Mouse (Mus musculus): ENCODE measurements around the gene Dlg2. TPM values are rescaled to one million over a fixed set of nuclear protein-coding genes. Genes with fewer than 3 reads are reported as not detected.

The Dlg2 gene
- total RNA-seq, 2 experiments from 2014 or later = 40.3 to 65.7 TPM

- no peak for DNase-seq
These were observed 1816.5 kb downstream of the Dlg2 start for GRCm38 (mm10) chr7:92292918-92293518.

GRCm38 (mm10) chr7:92301046-92301445 lies 1824.6 kb downstream of the Dlg2 start:
- no peak for DNase-seq

- DNase-seq = no peak
These were observed 1831.2 kb downstream of the Dlg2 start for GRCm38 (mm10) chr7:92307634-92308033.

DNA sequence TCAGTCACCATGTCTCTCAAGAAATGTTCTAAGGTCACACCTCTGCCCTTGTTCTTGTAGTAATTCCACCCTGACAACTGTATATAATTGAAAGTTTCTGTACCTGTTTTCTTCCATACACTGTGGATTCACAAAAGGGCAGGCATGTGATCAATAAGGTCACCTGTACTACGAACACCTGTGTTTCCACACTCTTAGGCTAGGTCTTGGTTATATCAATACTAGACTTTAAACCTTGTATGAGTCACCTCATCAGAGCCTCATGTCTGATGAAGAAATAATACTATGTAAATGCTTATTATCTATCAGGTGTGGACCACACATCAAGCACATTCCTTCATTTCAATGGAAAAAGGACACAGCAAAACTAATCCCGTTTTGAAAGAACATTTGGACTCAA lies 1831.7 kb downstream of the Dlg2 start:
- no peak for DNase-seq

DNA sequence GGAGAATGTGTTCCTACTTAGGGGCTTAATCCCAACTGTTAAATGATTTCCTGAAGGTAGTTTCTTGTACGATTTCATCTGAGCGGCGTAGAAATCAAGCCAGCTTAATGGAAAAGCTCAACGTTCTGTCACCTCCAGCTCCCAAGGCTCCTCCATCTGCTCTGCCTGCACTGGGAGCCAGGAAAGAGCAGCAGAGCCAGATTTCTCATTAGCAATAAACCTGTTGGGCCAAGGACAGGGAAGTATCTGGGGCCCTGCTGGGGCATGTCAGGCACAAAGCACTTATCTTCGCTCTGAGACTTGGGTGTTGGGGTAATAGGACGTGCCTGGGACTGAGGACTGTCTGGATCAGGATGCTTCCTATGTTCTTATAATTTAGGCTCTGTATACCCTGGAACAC lies 1839.9 kb downstream of the Dlg2 start:
- no peak for DNase-seq

DNA sequence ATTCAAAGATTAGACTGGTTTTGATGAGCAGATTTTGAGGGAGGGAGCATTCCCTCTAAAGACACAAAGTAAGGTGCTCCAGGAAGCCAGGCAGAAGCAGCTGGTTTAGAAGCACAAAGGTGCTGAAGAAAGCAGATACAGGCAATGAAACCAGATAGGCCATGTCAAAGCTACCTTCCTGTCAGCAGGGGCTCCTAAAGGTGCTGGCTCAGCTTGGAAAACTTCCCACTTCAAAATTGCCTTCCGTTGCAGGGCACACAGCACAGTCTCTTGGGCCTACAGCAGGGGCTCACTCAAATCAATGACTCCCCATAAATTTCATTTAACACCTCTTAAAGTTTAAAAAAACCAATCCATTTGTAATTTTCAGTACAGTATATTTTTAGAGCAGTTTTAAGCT lies 1843.0 kb downstream of the Dlg2 start:
- no peak for DNase-seq

GRCm38 (mm10) chr7:92320181-92320580 lies 1843.7 kb downstream of the Dlg2 start:
- DNase-seq = no peak

GRCm38 (mm10) chr7:92321786-92322185 lies 1845.3 kb downstream of the Dlg2 start:
- no peak for DNase-seq

DNA sequence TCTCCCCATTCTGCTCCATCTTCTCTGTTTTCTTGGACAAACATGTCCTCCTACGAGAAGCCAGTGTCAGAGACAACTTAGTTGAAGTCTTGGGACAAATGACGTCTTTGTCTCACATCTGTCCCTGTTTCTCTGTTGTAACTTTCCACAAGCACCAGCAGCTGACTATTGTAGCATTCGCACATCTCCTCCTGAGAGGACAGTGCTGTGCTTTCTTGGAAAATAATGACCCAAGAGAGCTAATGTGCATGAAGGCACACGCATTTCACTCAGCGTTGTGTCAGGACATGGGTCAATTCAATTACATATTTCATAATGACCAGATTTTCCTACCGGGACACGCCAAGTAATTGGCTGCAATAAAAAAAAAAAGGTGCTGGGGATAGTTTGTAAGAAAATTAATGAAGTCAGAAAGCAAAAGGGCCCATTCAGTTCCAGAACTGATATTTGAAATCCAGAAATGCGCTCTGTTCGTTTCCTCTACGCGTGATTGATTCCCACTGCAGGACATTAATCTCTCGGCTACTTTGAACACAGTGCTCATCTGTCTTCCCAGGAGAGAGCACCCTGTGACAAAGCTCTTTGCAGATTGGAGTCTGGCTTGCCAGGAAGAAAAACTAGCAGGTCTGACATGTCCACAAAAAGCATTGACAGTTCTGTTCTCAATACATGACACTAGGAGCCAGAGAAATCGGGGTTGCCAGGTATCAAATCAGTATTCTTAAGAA lies 1846.0 kb downstream of the Dlg2 start:
- no peak for DNase-seq

DNA sequence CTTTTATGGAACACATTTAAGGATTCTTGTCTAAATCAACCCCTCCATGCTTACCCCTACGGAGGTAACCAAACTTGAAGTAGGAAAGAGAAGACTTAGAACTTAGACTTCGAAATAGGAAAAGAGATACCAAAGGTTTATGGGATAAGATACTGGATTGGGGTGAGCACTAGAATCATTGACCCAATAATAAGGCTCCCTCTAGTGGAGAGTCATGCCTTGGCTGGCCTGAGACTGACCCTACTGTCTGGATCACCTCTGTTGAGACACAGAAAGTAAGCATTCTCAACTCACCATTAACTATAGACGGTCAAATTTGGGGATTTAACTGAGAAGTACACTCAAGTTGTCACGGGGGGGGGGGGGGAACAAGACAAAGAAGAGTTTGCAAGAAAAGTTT lies 1847.2 kb downstream of the Dlg2 start:
- DNase-seq = peak; percentile 61

- no peak for DNase-seq
These were observed 1850.9 kb downstream of the Dlg2 start for GRCm38 (mm10) chr7:92327343-92327896.

DNA sequence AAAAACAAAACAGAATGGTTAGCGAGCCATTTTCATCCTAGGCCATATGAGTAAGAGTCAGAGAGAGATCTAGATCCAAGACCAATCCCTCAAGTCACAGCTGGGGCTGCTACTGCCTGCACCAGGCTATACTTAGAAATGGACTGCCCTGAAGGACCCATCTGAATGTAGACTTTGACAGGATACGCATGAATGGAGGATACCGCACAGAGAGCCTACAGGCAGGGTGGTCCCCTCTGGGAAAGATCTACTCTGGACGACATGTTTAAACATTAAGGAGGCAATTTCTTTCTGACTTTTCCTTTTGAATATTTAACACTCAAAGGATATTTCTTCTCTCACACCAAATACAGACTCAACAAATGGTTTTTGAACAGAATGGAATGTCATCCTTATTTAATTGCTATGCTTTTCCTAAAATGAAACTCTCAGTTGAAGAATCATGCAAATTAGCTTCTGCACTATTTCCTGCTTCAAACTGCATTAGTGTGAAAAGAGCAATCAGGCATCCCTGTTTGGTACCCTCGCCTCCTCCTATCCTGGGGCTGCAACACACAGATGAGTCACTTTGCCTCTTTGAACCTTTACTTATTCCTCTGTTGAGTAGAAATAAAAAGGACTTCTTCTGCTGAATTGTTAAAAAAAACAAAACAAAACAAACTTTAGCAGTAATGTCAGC lies 1856.9 kb downstream of the Dlg2 start:
- no peak for DNase-seq

DNA sequence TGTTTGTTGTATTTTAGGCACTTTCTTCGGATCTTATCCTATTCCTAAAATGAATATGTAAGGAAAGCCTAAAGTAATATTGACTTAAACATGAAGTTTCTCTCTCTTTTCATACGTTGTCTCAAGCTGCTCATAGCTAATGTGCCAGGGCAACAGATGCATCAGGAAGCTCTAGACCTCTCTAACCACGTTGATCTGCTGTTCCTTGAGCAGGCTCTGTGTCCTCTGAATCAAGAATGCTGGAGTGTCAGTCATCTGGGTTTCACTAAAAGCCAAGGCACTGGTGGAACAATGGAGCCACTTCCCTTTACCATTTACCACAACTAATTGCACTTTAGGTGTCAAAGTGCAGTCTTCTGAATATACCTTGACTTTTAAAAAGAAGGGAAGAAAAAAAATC lies 1880.1 kb downstream of the Dlg2 start:
- no peak for DNase-seq

DNA sequence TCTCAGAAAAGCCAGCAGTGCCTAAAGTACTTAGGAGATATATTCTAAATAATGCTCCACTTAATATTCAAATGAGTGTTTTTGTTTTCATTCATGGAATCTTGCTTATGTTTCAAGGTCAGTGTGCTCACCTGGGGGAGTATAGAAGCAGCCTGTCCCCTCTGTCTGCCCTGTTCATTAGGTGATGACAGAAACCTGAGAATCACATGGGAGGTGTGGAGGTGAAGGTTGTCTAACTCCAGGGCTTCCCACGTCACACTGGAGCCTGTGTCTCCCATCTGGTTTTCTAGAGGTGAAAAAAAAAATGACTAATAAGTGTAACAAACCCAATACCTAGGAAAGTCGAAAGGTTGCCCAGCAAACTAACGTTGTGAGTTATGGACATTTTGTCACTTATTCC lies 1886.9 kb downstream of the Dlg2 start:
- DNase-seq = no peak

- DNase-seq = no peak
These were observed 1887.3 kb downstream of the Dlg2 start for GRCm38 (mm10) chr7:92363800-92364199.

DNA sequence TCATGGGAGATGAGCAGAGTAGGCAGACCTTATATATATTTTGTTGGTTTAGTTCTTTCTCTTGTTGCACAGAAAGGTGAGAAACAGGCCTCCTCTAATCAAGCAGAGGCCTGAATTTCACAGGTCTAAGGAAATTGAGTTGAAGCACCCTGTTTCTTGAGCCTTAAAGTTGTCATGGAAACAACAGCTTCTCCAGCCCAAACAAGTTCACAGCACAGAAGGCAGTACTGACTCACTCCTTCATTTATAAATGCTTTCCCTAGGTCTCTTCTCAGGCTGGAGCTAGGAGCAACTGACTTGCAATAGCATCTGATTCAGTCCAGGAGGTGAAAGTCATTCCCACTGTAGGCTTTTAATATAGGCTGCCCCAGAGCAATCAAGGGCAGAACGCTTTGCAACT lies 1890.6 kb downstream of the Dlg2 start:
- DNase-seq = no peak

- DNase-seq = no peak
These were observed 1894.0 kb downstream of the Dlg2 start for GRCm38 (mm10) chr7:92370521-92370920.

DNA sequence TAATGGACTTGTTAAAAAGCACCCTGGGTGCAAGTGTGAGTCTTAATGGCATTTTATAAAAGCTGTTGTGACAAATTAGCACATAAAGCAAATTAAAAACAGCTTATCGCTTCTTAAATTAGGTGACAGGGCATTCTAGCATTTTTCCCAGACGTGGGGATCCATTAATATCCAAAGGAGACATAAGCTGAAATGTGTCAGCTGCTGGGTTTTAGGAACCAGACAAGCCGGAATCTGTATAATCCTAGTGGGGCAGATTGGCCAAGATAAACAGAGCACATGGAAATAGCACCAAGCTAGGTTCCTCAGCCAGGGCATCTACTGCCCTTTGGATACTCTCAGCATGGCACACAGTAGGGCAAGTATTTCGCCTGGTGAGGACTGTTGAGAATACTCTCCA lies 1895.2 kb downstream of the Dlg2 start:
- no peak for DNase-seq

DNA sequence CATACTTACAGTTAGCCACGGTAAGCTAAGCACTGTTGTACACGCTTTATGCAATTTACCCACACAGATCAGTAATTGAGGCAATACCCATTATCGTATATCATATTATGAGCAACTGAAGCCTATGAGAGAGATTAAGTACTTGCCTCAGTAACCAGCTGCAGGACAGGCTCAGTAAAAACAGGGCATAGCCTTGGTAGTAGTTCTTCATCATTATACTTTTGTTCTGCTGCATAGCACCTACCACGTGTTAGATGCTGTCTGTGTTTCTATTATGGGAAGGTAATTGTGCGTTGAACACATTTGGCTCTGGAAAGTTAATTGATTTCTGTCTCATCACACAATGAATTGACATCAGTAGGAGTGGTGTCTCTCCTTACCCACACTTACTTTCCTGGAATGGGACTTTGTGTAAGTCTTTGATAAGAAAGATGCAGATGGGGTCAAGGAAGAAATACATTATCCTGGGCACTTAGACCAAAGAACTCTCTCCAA lies 1897.4 kb downstream of the Dlg2 start:
- DNase-seq = no peak

- DNase-seq = no peak
These were observed 1907.5 kb downstream of the Dlg2 start for GRCm38 (mm10) chr7:92383913-92384484.

- DNase-seq = no peak
These were observed 1915.7 kb downstream of the Dlg2 start for GRCm38 (mm10) chr7:92392052-92392640.

DNA sequence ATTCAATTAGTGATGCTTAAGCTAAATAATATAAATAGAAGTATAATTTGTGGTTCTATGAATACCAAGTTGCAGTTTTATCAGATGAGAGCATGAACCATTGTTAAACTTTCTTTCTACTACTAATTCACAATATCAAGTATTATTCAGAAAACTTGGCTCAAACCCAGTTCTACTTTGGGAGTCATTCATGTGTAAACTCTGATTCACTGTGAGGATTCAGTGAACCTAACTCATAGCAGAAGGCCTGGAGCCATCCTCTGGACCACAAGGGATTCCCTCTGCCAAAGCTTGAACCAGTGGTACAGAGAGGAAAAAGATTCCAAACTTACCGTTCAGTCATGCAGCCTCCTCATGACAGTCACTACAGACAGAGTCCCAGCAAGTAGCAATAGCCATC lies 1920.3 kb downstream of the Dlg2 start:
- no peak for DNase-seq

Data from adrenal gland, postnatal 10 days (tissue).